Mouse (Mus musculus) liver, adult 2 months (tissue): ENCODE data around the gene 4930444G20Rik.

Source experiments
- CTCF ChIP-seq: fragments of 200-500 bp; IDR thresholded peaks from 2 replicates; pipeline ENCODE4 v1.5.1; 2011; ENCODE audit warnings: low read depth, low read length, control low read depth
- POLR2A ChIP-seq: fragments of 200-500 bp; IDR thresholded peaks from 2 replicates; pipeline ENCODE4 v1.6.1; 2011; ENCODE audit warnings: low read length, control low read depth; ENCODE audit not compliant: insufficient read depth; ENCODE audit errors: extremely low read depth

- no peak for TF ChIP-seq CTCF
- no peak for TF ChIP-seq POLR2A
Observed at GRCm38 (mm10) chr10:22017469-22018159, 50.3 kb downstream of the 4930444G20Rik start.
